Mouse (Mus musculus): Measurements from ENCODE around the gene Strip1. TPM values are rescaled to one million over a fixed set of nuclear protein-coding genes. Genes with fewer than 3 reads are reported as not detected.
A peak's percentile ranks its signal among the peaks of the same experiment; 100 is the strongest.

Strip1 gene
- polyA plus RNA-seq, 1 experiment from 2014 or later: 29.3 TPM

GRCm38 (mm10) chr3:107633906-107634305 lies 2.4 kb upstream of the Strip1 start:
- no peak for DNase-seq (ENCODE audit: low spot score)
- ATAC-seq (replicated peaks; ENCODE audit: low FRiP score): no peak
- WGBS: 86% methylated on average over 9 of the region's 9 CpGs
- Histone ChIP-seq H3K4me1 (replicated peaks; ENCODE audit: control insufficient read depth, insufficient read depth, low read length) (peaks cover 3% of the 10 kb centered on the region), H3K9me3 (ENCODE audit: control insufficient read depth, low read length) (no peaks in the 10 kb centered on the region), H3K4me2 (no peak overlapping the region), H3K9ac (ENCODE audit: low read depth, low read length) (no peak overlapping the region), H3K4me3 (ENCODE audit: low read depth, low read length) (no peak overlapping the region), H3K27ac (ENCODE audit: low read depth, low read length) (no peak overlapping the region), H3K27me3 (replicated peaks; ENCODE audit: control insufficient read depth, insufficient read depth, low read length) (no peaks in the 10 kb centered on the region), H3K36me3 (ENCODE audit: control insufficient read depth, insufficient read depth, low read length) (no peaks in the 10 kb centered on the region)

- no peak overlapping the region for H3K9ac ChIP-seq (ENCODE audit: low read depth, low read length)
- no peaks in the 10 kb centered on the region for H3K36me3 ChIP-seq (ENCODE audit: control insufficient read depth, insufficient read depth, low read length)
- no peaks in the 10 kb centered on the region for H3K9me3 ChIP-seq (ENCODE audit: control insufficient read depth, low read length)
- peaks cover 3% of the 10 kb centered on the region for H3K4me1 ChIP-seq (replicated peaks; ENCODE audit: control insufficient read depth, insufficient read depth, low read length)
- H3K27me3 ChIP-seq (replicated peaks; ENCODE audit: control insufficient read depth, insufficient read depth, low read length): no peaks in the 10 kb centered on the region
- no peak for ATAC-seq (replicated peaks; ENCODE audit: low FRiP score)
- H3K27ac ChIP-seq (ENCODE audit: low read depth, low read length): no peak overlapping the region
- DNase-seq (ENCODE audit: low spot score): no peak
- 91% methylated on average over 4 of the region's 4 CpGs for WGBS
- H3K4me2 ChIP-seq: no peak overlapping the region
- no peak overlapping the region for H3K4me3 ChIP-seq (ENCODE audit: low read depth, low read length)
These were observed 1.3 kb upstream of the Strip1 start for GRCm38 (mm10) chr3:107632786-107633185.

GRCm38 (mm10) chr3:107630682-107631522 lies 592 bp downstream of the Strip1 start, which contains the start of gene Gm10961:
TSS of gene Gm10961 (plus strand) at chr3:107631322.
- 2% methylated on average over 48 of the region's 48 CpGs for WGBS
- Histone ChIP-seq H3K4me2 (peak within 1 kb of the TSS; percentile 92), H3K27me3 (replicated peaks; ENCODE audit: control insufficient read depth, insufficient read depth, low read length) (no peaks in the 10 kb centered on the region), H3K36me3 (ENCODE audit: control insufficient read depth, insufficient read depth, low read length) (peaks cover 11% of the 10 kb centered on the region), H3K4me1 (replicated peaks; ENCODE audit: control insufficient read depth, insufficient read depth, low read length) (peaks cover 3% of the 10 kb centered on the region), H3K27ac (ENCODE audit: low read depth, low read length) (peak within 1 kb of the TSS; percentile 74), H3K4me3 (ENCODE audit: low read depth, low read length) (peak within 1 kb of the TSS; percentile 99), H3K9me3 (ENCODE audit: control insufficient read depth, low read length) (no peaks in the 10 kb centered on the region), H3K9ac (ENCODE audit: low read depth, low read length) (peak within 1 kb of the TSS; percentile 79)
- DNase-seq (ENCODE audit: low spot score) (no peak), ATAC-seq (replicated peaks; ENCODE audit: low FRiP score) (peak; percentile 66)

GRCm38 (mm10) chr3:107629411-107629810 lies 2.1 kb downstream of the Strip1 start:
- no peaks in the 10 kb centered on the region for H3K27me3 ChIP-seq (replicated peaks; ENCODE audit: control insufficient read depth, insufficient read depth, low read length)
- ATAC-seq (replicated peaks; ENCODE audit: low FRiP score) (no peak), DNase-seq (ENCODE audit: low spot score) (no peak)
- no peak overlapping the region for H3K27ac ChIP-seq (ENCODE audit: low read depth, low read length)
- H3K9ac ChIP-seq (ENCODE audit: low read depth, low read length): no peak overlapping the region
- H3K4me1 ChIP-seq (replicated peaks; ENCODE audit: control insufficient read depth, insufficient read depth, low read length): peaks cover 3% of the 10 kb centered on the region
- H3K9me3 ChIP-seq (ENCODE audit: control insufficient read depth, low read length): no peaks in the 10 kb centered on the region
- H3K36me3 ChIP-seq (ENCODE audit: control insufficient read depth, insufficient read depth, low read length): peaks cover 16% of the 10 kb centered on the region
- 85% methylated on average over 4 of the region's 4 CpGs for WGBS
- no peak overlapping the region for H3K4me3 ChIP-seq (ENCODE audit: low read depth, low read length)
- no peak overlapping the region for H3K4me2 ChIP-seq

GRCm38 (mm10) chr3:107628551-107628950 lies 2.9 kb downstream of the Strip1 start:
- Histone ChIP-seq H3K4me3 (ENCODE audit: low read depth, low read length) (no peak overlapping the region), H3K36me3 (ENCODE audit: control insufficient read depth, insufficient read depth, low read length) (peaks cover 19% of the 10 kb centered on the region), H3K9ac (ENCODE audit: low read depth, low read length) (no peak overlapping the region), H3K4me1 (replicated peaks; ENCODE audit: control insufficient read depth, insufficient read depth, low read length) (peaks cover 3% of the 10 kb centered on the region), H3K4me2 (no peak overlapping the region), H3K27me3 (replicated peaks; ENCODE audit: control insufficient read depth, insufficient read depth, low read length) (no peaks in the 10 kb centered on the region), H3K9me3 (ENCODE audit: control insufficient read depth, low read length) (no peaks in the 10 kb centered on the region), H3K27ac (ENCODE audit: low read depth, low read length) (no peak overlapping the region)
- ATAC-seq (replicated peaks; ENCODE audit: low FRiP score) (no peak), DNase-seq (ENCODE audit: low spot score) (no peak)
- WGBS: 95% methylated on average over 2 of the region's 2 CpGs

GRCm38 (mm10) chr3:107627641-107628040 lies 3.9 kb downstream of the Strip1 start:
- DNase-seq (ENCODE audit: low spot score): no peak
- no peak for ATAC-seq (replicated peaks; ENCODE audit: low FRiP score)
- H3K4me3 ChIP-seq (ENCODE audit: low read depth, low read length): no peak overlapping the region
- H3K4me1 ChIP-seq (replicated peaks; ENCODE audit: control insufficient read depth, insufficient read depth, low read length): peaks cover 3% of the 10 kb centered on the region
- no peaks in the 10 kb centered on the region for H3K9me3 ChIP-seq (ENCODE audit: control insufficient read depth, low read length)
- WGBS: 92% methylated on average over 7 of the region's 7 CpGs
- H3K27me3 ChIP-seq (replicated peaks; ENCODE audit: control insufficient read depth, insufficient read depth, low read length): no peaks in the 10 kb centered on the region
- H3K4me2 ChIP-seq: no peak overlapping the region
- no peak overlapping the region for H3K27ac ChIP-seq (ENCODE audit: low read depth, low read length)
- no peak overlapping the region for H3K9ac ChIP-seq (ENCODE audit: low read depth, low read length)
- peaks cover 24% of the 10 kb centered on the region for H3K36me3 ChIP-seq (ENCODE audit: control insufficient read depth, insufficient read depth, low read length)

GRCm38 (mm10) chr3:107626751-107627150 lies 4.7 kb downstream of the Strip1 start:
- 93% methylated on average over 8 of the region's 8 CpGs for WGBS
- no peak overlapping the region for H3K4me2 ChIP-seq
- H3K27me3 ChIP-seq (replicated peaks; ENCODE audit: control insufficient read depth, insufficient read depth, low read length): no peaks in the 10 kb centered on the region
- peaks cover 3% of the 10 kb centered on the region for H3K4me1 ChIP-seq (replicated peaks; ENCODE audit: control insufficient read depth, insufficient read depth, low read length)
- ATAC-seq (replicated peaks; ENCODE audit: low FRiP score) (no peak), DNase-seq (ENCODE audit: low spot score) (no peak)
- peaks cover 25% of the 10 kb centered on the region for H3K36me3 ChIP-seq (ENCODE audit: control insufficient read depth, insufficient read depth, low read length)
- H3K9me3 ChIP-seq (ENCODE audit: control insufficient read depth, low read length): no peaks in the 10 kb centered on the region
- no peak overlapping the region for H3K4me3 ChIP-seq (ENCODE audit: low read depth, low read length)
- H3K9ac ChIP-seq (ENCODE audit: low read depth, low read length): no peak overlapping the region
- H3K27ac ChIP-seq (ENCODE audit: low read depth, low read length): no peak overlapping the region

GRCm38 (mm10) chr3:107625536-107625935 lies 6.0 kb downstream of the Strip1 start:
- no peaks in the 10 kb centered on the region for H3K27me3 ChIP-seq (replicated peaks; ENCODE audit: control insufficient read depth, insufficient read depth, low read length)
- no peaks in the 10 kb centered on the region for H3K9me3 ChIP-seq (ENCODE audit: control insufficient read depth, low read length)
- 89% methylated on average over 8 of the region's 8 CpGs for WGBS
- H3K4me3 ChIP-seq (ENCODE audit: low read depth, low read length): no peak overlapping the region
- no peak for ATAC-seq (replicated peaks; ENCODE audit: low FRiP score)
- no peak for DNase-seq (ENCODE audit: low spot score)
- no peak overlapping the region for H3K4me2 ChIP-seq
- peaks cover under 1% of the 10 kb centered on the region for H3K4me1 ChIP-seq (replicated peaks; ENCODE audit: control insufficient read depth, insufficient read depth, low read length)
- no peak overlapping the region for H3K9ac ChIP-seq (ENCODE audit: low read depth, low read length)
- H3K36me3 ChIP-seq (ENCODE audit: control insufficient read depth, insufficient read depth, low read length): peaks cover 31% of the 10 kb centered on the region
- H3K27ac ChIP-seq (ENCODE audit: low read depth, low read length): no peak overlapping the region

- Histone ChIP-seq H3K4me1 (replicated peaks; ENCODE audit: control insufficient read depth, insufficient read depth, low read length) (no peaks in the 10 kb centered on the region), H3K9me3 (ENCODE audit: control insufficient read depth, low read length) (no peaks in the 10 kb centered on the region), H3K27me3 (replicated peaks; ENCODE audit: control insufficient read depth, insufficient read depth, low read length) (no peaks in the 10 kb centered on the region), H3K36me3 (ENCODE audit: control insufficient read depth, insufficient read depth, low read length) (peaks cover 34% of the 10 kb centered on the region), H3K4me3 (ENCODE audit: low read depth, low read length) (no peak overlapping the region), H3K27ac (ENCODE audit: low read depth, low read length) (no peak overlapping the region), H3K4me2 (no peak overlapping the region), H3K9ac (ENCODE audit: low read depth, low read length) (no peak overlapping the region)
- WGBS: 93% methylated on average over 8 of the region's 8 CpGs
- DNase-seq (ENCODE audit: low spot score) (no peak), ATAC-seq (replicated peaks; ENCODE audit: low FRiP score) (no peak)
These were observed 7.1 kb downstream of the Strip1 start for GRCm38 (mm10) chr3:107624424-107624823.
